28 mouse cellular contexts compared by ENCODE assay signal in genomic region chr17:50641879-50642278, GRCm38 (mm10).
"Had no signal": no experiment of that assay in that cellular context is flagged by ENCODE, and none has a peak within 500 bp of the region (broad histone marks: within the 10 kb centered on the region; RNA-seq: fewer than 3 reads in every experiment).

No protein-coding gene starts in this region.

- H3K36me3 ChIP-seq: hindbrain, embryonic 10.5 days; hindbrain, embryonic 12.5 days; intestine, embryonic 15.5 days; limb, embryonic 12.5 days; liver, embryonic 13.5 days; liver, embryonic 15.5 days had no signal

- H3K4me1 ChIP-seq: liver, embryonic 13.5 days; liver, embryonic 15.5 days had no signal

- H3K4me3 ChIP-seq: gastrocnemius, adult 2 months; heart, embryonic 10.5 days; heart, embryonic 12.5 days; hindbrain, embryonic 10.5 days; hindbrain, embryonic 12.5 days; intestine, embryonic 15.5 days; limb, embryonic 10.5 days; limb, embryonic 12.5 days; liver, embryonic 13.5 days; liver, embryonic 15.5 days had no signal

- H3K4me2 ChIP-seq: heart, embryonic 12.5 days; hindbrain, embryonic 12.5 days; hindbrain, embryonic 14.5 days; intestine, embryonic 15.5 days; limb, embryonic 12.5 days; liver, embryonic 11.5 days; liver, embryonic 13.5 days; liver, embryonic 15.5 days had no signal

- ATAC-seq: hindbrain, embryonic 16.5 days; inflammation-experienced regulatory T-cells, adult 6 months; intestine, embryonic 15.5 days; intestine, postnatal 0 days; liver, postnatal 0 days had no signal

- H3K27me3 ChIP-seq: heart, embryonic 12.5 days; hindbrain, embryonic 12.5 days; intestine, embryonic 15.5 days; limb, embryonic 12.5 days; liver, embryonic 13.5 days; liver, embryonic 15.5 days had no signal

- H3K27ac ChIP-seq: heart, embryonic 10.5 days; hindbrain, embryonic 10.5 days; hindbrain, embryonic 12.5 days; hindbrain, embryonic 14.5 days; intestine, embryonic 15.5 days; limb, embryonic 10.5 days; limb, embryonic 12.5 days; liver, embryonic 13.5 days; liver, embryonic 15.5 days had no signal

- H3K9ac ChIP-seq: heart, embryonic 12.5 days; hindbrain, embryonic 12.5 days; hindbrain, embryonic 14.5 days; intestine, embryonic 15.5 days; limb, embryonic 12.5 days; liver, embryonic 13.5 days; liver, embryonic 15.5 days; liver, postnatal 0 days had no signal

- DNase-seq: gastrocnemius, adult 2 months; gastrocnemius, postnatal 10 days; gastrocnemius, postnatal 25 days; heart, adult 18-20 months; heart, postnatal 10 days; heart, postnatal 4 days; kidney, adult 18-20 months; kidney, adult 8-10 months; kidney, postnatal 10 days; kidney, postnatal 25 days; kidney, postnatal 4 days; layer of hippocampus, adult 9-11 months; liver; liver, embryonic 13.5 days; liver, postnatal 0 days had no signal

- H3K9me3 ChIP-seq: heart, embryonic 10.5 days; heart, embryonic 12.5 days; hindbrain, embryonic 10.5 days; hindbrain, embryonic 12.5 days; intestine, embryonic 15.5 days; limb, embryonic 10.5 days; limb, embryonic 12.5 days; liver, embryonic 13.5 days; liver, embryonic 15.5 days had no signal
